Mouse (Mus musculus): ENCODE measurements around the gene Slc25a12. TPM values are rescaled to one million over a fixed set of nuclear protein-coding genes. Genes with fewer than 3 reads are reported as not detected.

Slc25a12 gene
- polyA plus RNA-seq, 1 experiment from 2014 or later, result 28.3 TPM

GRCm38 (mm10) chr2:71229603-71230002, 137.9 kb downstream of the Slc25a12 start:
- Histone ChIP-seq H3K4me2 (ENCODE audit: low read depth, low read length) (no peak overlapping the region), H3K27ac (ENCODE audit: low read length) (no peak overlapping the region), H3K4me3 (ENCODE audit: low read length) (no peak overlapping the region), H3K9me3 (ENCODE audit: control insufficient read depth, low read length) (no peaks in the 10 kb centered on the region), H3K36me3 (ENCODE audit: control insufficient read depth, insufficient read depth, low read length) (no peaks in the 10 kb centered on the region), H3K27me3 (replicated peaks; ENCODE audit: control insufficient read depth, insufficient read depth, low read length) (no peaks in the 10 kb centered on the region), H3K4me1 (ENCODE audit: control insufficient read depth, insufficient read depth, low read length) (no peaks in the 10 kb centered on the region), H3K9ac (ENCODE audit: low read depth, low read length) (no peak overlapping the region)
- ATAC-seq, result no peak
- WGBS, result 94% methylated on average over 1 of the region's 1 CpGs

GRCm38 (mm10) chr2:71227398-71227797, 140.2 kb downstream of the Slc25a12 start:
- 44% methylated on average over 1 of the region's 1 CpGs for WGBS
- Histone ChIP-seq H3K9me3 (ENCODE audit: control insufficient read depth, low read length) (no peaks in the 10 kb centered on the region), H3K4me1 (ENCODE audit: control insufficient read depth, insufficient read depth, low read length) (no peaks in the 10 kb centered on the region), H3K27ac (ENCODE audit: low read length) (no peak overlapping the region), H3K4me3 (ENCODE audit: low read length) (no peak overlapping the region), H3K9ac (ENCODE audit: low read depth, low read length) (no peak overlapping the region), H3K27me3 (replicated peaks; ENCODE audit: control insufficient read depth, insufficient read depth, low read length) (no peaks in the 10 kb centered on the region), H3K36me3 (ENCODE audit: control insufficient read depth, insufficient read depth, low read length) (peaks cover 4% of the 10 kb centered on the region; the same call in 1 of the 2 replicates), H3K4me2 (ENCODE audit: low read depth, low read length) (no peak overlapping the region)
- no peak for ATAC-seq

Other genes with a start within 250 kb of the Slc25a12 start
- gene Cybrd1, start 249.8 kb downstream of the Slc25a12 start, polyA plus RNA-seq (2015; fragmentation: Nextera tagmentation; extraction: Ambion mirVana), result 6.3 and 6.9 TPM in 2 replicates
- 69.3 and 71.0 TPM in 2 replicates for gene Dync1i2, start 156.0 kb downstream of the Slc25a12 start, polyA plus RNA-seq (2015; fragmentation: Nextera tagmentation; extraction: Ambion mirVana)
- 90.3 and 101 TPM in 2 replicates for gene Hat1, start 21.2 kb upstream of the Slc25a12 start, polyA plus RNA-seq (2015; fragmentation: Nextera tagmentation; extraction: Ambion mirVana)
- gene Metap1d, start 85.5 kb upstream of the Slc25a12 start, polyA plus RNA-seq (2015; fragmentation: Nextera tagmentation; extraction: Ambion mirVana), result 32.6 and 34.9 TPM in 2 replicates
- 4.2 and 5.1 TPM in 2 replicates for gene Dlx1, start 160.4 kb upstream of the Slc25a12 start, polyA plus RNA-seq (2015; fragmentation: Nextera tagmentation; extraction: Ambion mirVana)
- gene Dlx2, start 179.0 kb upstream of the Slc25a12 start, polyA plus RNA-seq (2015; fragmentation: Nextera tagmentation; extraction: Ambion mirVana), result 1.5 and 1.8 TPM in 2 replicates